Mouse (Mus musculus) heart, embryonic 15.5 days (tissue): ENCODE results near the gene Jpt2. TPM values are rescaled to one million over a fixed set of nuclear protein-coding genes. Genes with fewer than 3 reads are reported as not detected.
"Not testable (repeated sequence)": the region's sequence is repeated elsewhere in the genome, so short reads cannot be mapped to it uniquely, and the experiment has no call there.

ENCODE experiments used
- ATAC-seq: fragments of 200-750 bp; cut with Nextera tagmentation; replicated peaks from 2 replicates; pipeline ENCODE4 v1.8.0; 2017; ENCODE audit warnings: low read depth, moderate TSS enrichment; ENCODE audit not compliant: insufficient number of reproducible peaks, insufficient read depth, low FRiP score
- H3K27ac ChIP-seq: fragments of 300-500 bp; sonication (generic); 2 replicates; pipeline ENCODE4 v1.5.1; 2015; ENCODE audit warnings: mild to moderate bottlenecking, inconsistent platforms
- H3K27me3 ChIP-seq: fragments of 300-500 bp; sonication (generic); 2 replicates; pipeline ENCODE4 v1.6.1; 2015; ENCODE audit warnings: inconsistent platforms
- H3K36me3 ChIP-seq: fragments of 300-500 bp; sonication (generic); 2 replicates; pipeline ENCODE4 v1.6.1; 2015; ENCODE audit warnings: mild to moderate bottlenecking, inconsistent platforms
- H3K4me1 ChIP-seq: fragments of 300-500 bp; sonication (generic); replicated peaks from 2 replicates; pipeline ENCODE4 v1.6.1; 2015; ENCODE audit warnings: inconsistent platforms
- H3K4me2 ChIP-seq: fragments of 300-500 bp; sonication (generic); 2 replicates; pipeline ENCODE4 v1.6.1; 2015; ENCODE audit warnings: inconsistent platforms, mild to moderate bottlenecking, moderate library complexity
- H3K4me3 ChIP-seq: fragments of 300-500 bp; sonication (generic); 2 replicates; pipeline ENCODE4 v1.5.1; 2015; ENCODE audit warnings: mild to moderate bottlenecking, inconsistent platforms
- H3K9ac ChIP-seq: fragments of 300-500 bp; sonication (generic); 2 replicates; pipeline ENCODE4 v1.6.1; 2015; ENCODE audit warnings: mild to moderate bottlenecking, inconsistent platforms
- H3K9me3 ChIP-seq: fragments of 300-500 bp; sonication (generic); replicated peaks from 2 replicates; pipeline ENCODE4 v1.6.1; 2016; ENCODE audit warnings: inconsistent platforms
- WGBS: fragments of 180-500 bp; shearing (Covaris S2); methylation state at CpG from one replicate; pipeline ENCODE4 v1.1.7; 2015; ENCODE audit warnings: mixed read lengths; 5-methylcytosine and 5-hydroxymethylcytosine counted together
- polyA plus RNA-seq: library from polyadenylated mRNA; unstranded; fragments of >200 nt; fragmentation: Nextera tagmentation; extraction: Ambion mirVana; gene quantifications from 2 replicates; pipeline ENCODE4 v1.2.1, GENCODE M21; 2015

Gene Jpt2
- 73.4 and 100 TPM in 2 replicates for polyA plus RNA-seq

- H3K4me3 ChIP-seq: peak within 1 kb of the TSS; percentile 74
- ATAC-seq: peak; percentile 100
- peak within 1 kb of the TSS; percentile 75 for H3K9ac ChIP-seq
- no peaks in the 10 kb centered on the region for H3K9me3 ChIP-seq
- peak within 1 kb of the TSS; percentile 74 for H3K27ac ChIP-seq
- peaks cover 30% of the 10 kb centered on the region for H3K36me3 ChIP-seq
- H3K4me2 ChIP-seq: peak within 1 kb of the TSS; percentile 74
- no peaks in the 10 kb centered on the region for H3K27me3 ChIP-seq
- under 1% methylated on average over 57 of the region's 59 CpGs for whole genome bisulfite sequencing
- peaks cover 12% of the 10 kb centered on the region for H3K4me1 ChIP-seq
Measured at GRCm38 (mm10) chr17:24960135-24960851, at the start of gene Jpt2. Gene Jpt2 (minus strand): TSS chr17:24960689.

GRCm38 (mm10) chr17:25007480-25007879 is 47.0 kb upstream of the Jpt2 start:
- H3K9ac ChIP-seq: no peak overlapping the region
- H3K4me3 ChIP-seq: no peak overlapping the region
- H3K4me2 ChIP-seq: no peak overlapping the region
- H3K4me1 ChIP-seq: peaks cover 3% of the 10 kb centered on the region
- no peaks in the 10 kb centered on the region for H3K27me3 ChIP-seq
- peaks cover 44% of the 10 kb centered on the region for H3K36me3 ChIP-seq
- no peak for ATAC-seq
- H3K27ac ChIP-seq: no peak overlapping the region
- no peaks in the 10 kb centered on the region for H3K9me3 ChIP-seq

GRCm38 (mm10) chr17:25005102-25005501 is 44.6 kb upstream of the Jpt2 start:
- WGBS: 96% methylated on average over 3 of the region's 3 CpGs
- Histone ChIP-seq H3K4me1 (no peaks in the 10 kb centered on the region), H3K4me3 (no peak overlapping the region), H3K36me3 (peaks cover 45% of the 10 kb centered on the region), H3K27me3 (no peaks in the 10 kb centered on the region), H3K9ac (no peak overlapping the region), H3K4me2 (no peak overlapping the region), H3K27ac (no peak overlapping the region), H3K9me3 (no peaks in the 10 kb centered on the region)
- ATAC-seq: no peak

GRCm38 (mm10) chr17:24994721-24995120 is 34.2 kb upstream of the Jpt2 start:
- Histone ChIP-seq H3K9ac (no peak overlapping the region), H3K4me2 (no peak overlapping the region), H3K36me3 (peaks cover 85% of the 10 kb centered on the region), H3K27me3 (no peaks in the 10 kb centered on the region), H3K4me1 (no peaks in the 10 kb centered on the region), H3K4me3 (no peak overlapping the region), H3K9me3 (no peaks in the 10 kb centered on the region), H3K27ac (no peak overlapping the region)
- ATAC-seq: no peak
- WGBS: 84% methylated on average over 6 of the region's 6 CpGs

GRCm38 (mm10) chr17:24987221-24987620 is 26.7 kb upstream of the Jpt2 start:
- H3K36me3 ChIP-seq: peaks cover 91% of the 10 kb centered on the region
- H3K4me1 ChIP-seq: no peaks in the 10 kb centered on the region
- H3K9me3 ChIP-seq: no peaks in the 10 kb centered on the region
- no peak overlapping the region for H3K27ac ChIP-seq
- ATAC-seq: no peak
- no peak overlapping the region for H3K4me3 ChIP-seq
- WGBS: 96% methylated on average over 6 of the region's 6 CpGs
- no peaks in the 10 kb centered on the region for H3K27me3 ChIP-seq
- H3K4me2 ChIP-seq: no peak overlapping the region
- no peak overlapping the region for H3K9ac ChIP-seq

- Histone ChIP-seq H3K36me3 (peaks cover 30% of the 10 kb centered on the region), H3K27ac (peak overlapping the region; percentile 60), H3K9ac (peak overlapping the region; percentile 43; the same call in 1 of the 2 replicates)
Measured at GRCm38 (mm10) chr17:24960852-24961715, 595 bp upstream of the Jpt2 start.

GRCm38 (mm10) chr17:24959371-24959770 is 1.1 kb downstream of the Jpt2 start:
- H3K4me3 ChIP-seq: peak overlapping the region; percentile 74
- H3K9me3 ChIP-seq: no peaks in the 10 kb centered on the region
- WGBS: 49% methylated on average over 8 of the region's 8 CpGs
- H3K9ac ChIP-seq: peak overlapping the region; percentile 75
- peaks cover 12% of the 10 kb centered on the region for H3K4me1 ChIP-seq
- H3K27ac ChIP-seq: no peak overlapping the region
- H3K27me3 ChIP-seq: no peaks in the 10 kb centered on the region
- H3K36me3 ChIP-seq: peaks cover 27% of the 10 kb centered on the region
- peak overlapping the region; percentile 74 for H3K4me2 ChIP-seq
- no peak for ATAC-seq

More at GRCm38 (mm10) chr17:24960852-24961715, 595 bp upstream of the Jpt2 start:
- Histone ChIP-seq H3K4me3 (peak overlapping the region; percentile 74), H3K27me3 (no peaks in the 10 kb centered on the region), H3K4me2 (peak overlapping the region; percentile 74), H3K4me1 (peaks cover 12% of the 10 kb centered on the region), H3K9me3 (no peaks in the 10 kb centered on the region)
- ATAC-seq: no peak; the same call in 1 of the 2 replicates
- 12% methylated on average over 21 of the region's 21 CpGs for WGBS

- Histone ChIP-seq H3K4me2 (no peak overlapping the region), H3K4me1 (no peaks in the 10 kb centered on the region), H3K9me3 (no peaks in the 10 kb centered on the region), H3K27ac (no peak overlapping the region), H3K4me3 (no peak overlapping the region), H3K9ac (no peak overlapping the region), H3K27me3 (no peaks in the 10 kb centered on the region), H3K36me3 (peaks cover 32% of the 10 kb centered on the region)
- ATAC-seq: no peak
- 93% methylated on average over 2 of the region's 2 CpGs for WGBS
Measured at GRCm38 (mm10) chr17:24953291-24953690, 7.2 kb downstream of the Jpt2 start.

- no peak overlapping the region for H3K27ac ChIP-seq
- H3K9me3 ChIP-seq: no peaks in the 10 kb centered on the region
- H3K36me3 ChIP-seq: peaks cover 49% of the 10 kb centered on the region
- no peaks in the 10 kb centered on the region for H3K4me1 ChIP-seq
- 76% methylated on average over 2 of the region's 2 CpGs for WGBS
- H3K27me3 ChIP-seq: no peaks in the 10 kb centered on the region
- H3K9ac ChIP-seq: no peak overlapping the region
- no peak overlapping the region for H3K4me3 ChIP-seq
- no peak overlapping the region for H3K4me2 ChIP-seq
- ATAC-seq: no peak
Measured at GRCm38 (mm10) chr17:24950671-24951070, 9.8 kb downstream of the Jpt2 start.

- Histone ChIP-seq H3K36me3 (peaks cover 54% of the 10 kb centered on the region), H3K4me2 (no peak overlapping the region), H3K9ac (no peak overlapping the region), H3K9me3 (no peaks in the 10 kb centered on the region), H3K27ac (no peak overlapping the region), H3K27me3 (no peaks in the 10 kb centered on the region), H3K4me3 (no peak overlapping the region), H3K4me1 (no peaks in the 10 kb centered on the region)
- no peak for ATAC-seq
- 94% methylated on average over 5 of the region's 5 CpGs for WGBS
Measured at GRCm38 (mm10) chr17:24948204-24948603, 12.3 kb downstream of the Jpt2 start.

- not testable (repeated sequence) for H3K4me3 ChIP-seq, H3K9ac ChIP-seq, H3K27me3 ChIP-seq, H3K4me1 ChIP-seq, H3K4me2 ChIP-seq, H3K27ac ChIP-seq, ATAC-seq, H3K9me3 ChIP-seq
- peaks cover 41% of the 10 kb centered on the region for H3K36me3 ChIP-seq
- WGBS: 75% methylated on average over 1 of the region's 1 CpGs
Measured at GRCm38 (mm10) chr17:24943589-24943988, 16.9 kb downstream of the Jpt2 start.
